Mouse (Mus musculus): ENCODE measurements at regions not wholly inside any gene's neighbourhood (a gene's known extent, or its start where the extent isn't known, plus 50 kb on each side); places are given as distances from the start of the nearest gene placed in this dataset.

DNA sequence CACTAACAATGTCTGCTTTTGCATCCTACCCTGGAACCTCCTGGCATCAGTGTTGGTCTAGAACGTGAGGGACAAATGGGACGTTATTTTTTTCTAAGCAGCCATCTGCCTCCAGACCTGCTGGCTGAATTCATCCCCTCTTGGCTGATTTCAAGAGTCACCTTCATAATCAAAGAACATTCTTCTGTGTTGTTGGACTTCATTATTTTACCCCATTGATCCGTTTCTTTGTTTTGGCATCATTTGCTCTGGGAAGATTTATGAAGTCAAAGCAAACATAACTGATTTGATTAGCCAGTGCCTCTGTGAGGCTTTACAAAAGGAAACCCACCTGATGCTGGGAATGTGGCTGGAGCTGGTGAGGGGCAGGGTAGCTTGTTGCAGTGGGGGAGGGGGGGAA, 158.0 kb downstream of the Fam43a start:
- Histone ChIP-seq H3K36me3 (ENCODE audit: insufficient read depth, low read length) (no peaks in the 10 kb centered on the region), H3K4me1 (replicated peaks; ENCODE audit: low read depth, low read length) (peaks cover 35% of the 10 kb centered on the region), H3K4me3 (replicated peaks; ENCODE audit: low read length) (no peak overlapping the region), H3K27me3 (ENCODE audit: insufficient read depth, low read length) (peaks cover 7% of the 10 kb centered on the region; the same call in 1 of the 2 replicates), H3K9me3 (ENCODE audit: low read length) (no peaks in the 10 kb centered on the region)
- no peak for TF ChIP-seq NANOG (IDR thresholded peaks at IDR 0.05; ENCODE audit: borderline replicate concordance, low read length)
- no peak for TF ChIP-seq POU5F1 (IDR thresholded peaks at IDR 0.05; ENCODE audit: borderline replicate concordance, low read length)
- TF ChIP-seq CTCF (conservative IDR thresholded peaks at IDR 0.05; ENCODE audit: low read length), result no peak

DNA sequence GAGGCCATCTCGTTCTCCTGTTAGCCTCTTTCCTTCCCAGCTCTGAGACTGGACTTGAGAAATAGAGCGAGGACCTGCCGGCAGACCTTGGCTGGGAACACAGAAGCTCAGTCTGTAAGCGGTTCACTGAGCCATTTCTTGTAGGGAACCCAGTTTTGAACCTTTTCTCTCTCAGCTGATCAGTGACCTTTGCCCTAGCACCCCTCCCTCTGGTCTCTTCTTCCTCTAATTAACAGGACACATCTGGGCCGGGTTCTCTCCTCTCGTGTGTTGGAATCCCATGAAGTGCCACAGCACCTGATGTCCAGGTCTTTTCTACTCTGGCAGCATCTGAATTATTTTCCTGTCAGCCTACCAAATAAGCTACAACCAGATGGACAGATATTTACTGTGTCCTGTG, 158.5 kb downstream of the Fam43a start:
- Histone ChIP-seq H3K9me3 (ENCODE audit: low read length) (no peaks in the 10 kb centered on the region), H3K4me1 (replicated peaks; ENCODE audit: low read depth, low read length) (peaks cover 38% of the 10 kb centered on the region), H3K4me3 (replicated peaks; ENCODE audit: low read length) (no peak overlapping the region), H3K36me3 (ENCODE audit: insufficient read depth, low read length) (no peaks in the 10 kb centered on the region), H3K27me3 (ENCODE audit: insufficient read depth, low read length) (peaks cover 7% of the 10 kb centered on the region; the same call in 1 of the 2 replicates)
- no peak for TF ChIP-seq CTCF (conservative IDR thresholded peaks at IDR 0.05; ENCODE audit: low read length)
- TF ChIP-seq POU5F1 (IDR thresholded peaks at IDR 0.05; ENCODE audit: borderline replicate concordance, low read length), result no peak

- H3K27me3 ChIP-seq (ENCODE audit: insufficient read depth, low read length), result peaks cover 7% of the 10 kb centered on the region; the same call in 1 of the 2 replicates
- no peak overlapping the region for H3K4me3 ChIP-seq (replicated peaks; ENCODE audit: low read length)
- TF ChIP-seq CTCF (conservative IDR thresholded peaks at IDR 0.05; ENCODE audit: low read length), result no peak
- TF ChIP-seq NANOG (IDR thresholded peaks at IDR 0.05; ENCODE audit: borderline replicate concordance, low read length), result no peak
- TF ChIP-seq POU5F1 (IDR thresholded peaks at IDR 0.05; ENCODE audit: borderline replicate concordance, low read length), result no peak
Measured at GRCm38 (mm10) chr16:30759503-30759902, 160.0 kb downstream of the Fam43a start.

GRCm38 (mm10) chr16:30761201-30761710, 161.7 kb downstream of the Fam43a start:
- H3K4me1 ChIP-seq (replicated peaks; ENCODE audit: low read depth, low read length), result peaks cover 34% of the 10 kb centered on the region
- no peaks in the 10 kb centered on the region for H3K9me3 ChIP-seq (ENCODE audit: low read length)
- no peak for TF ChIP-seq POU5F1 (IDR thresholded peaks at IDR 0.05; ENCODE audit: borderline replicate concordance, low read length)
- no peak for TF ChIP-seq NANOG (IDR thresholded peaks at IDR 0.05; ENCODE audit: borderline replicate concordance, low read length)
- no peak for TF ChIP-seq CTCF (conservative IDR thresholded peaks at IDR 0.05; ENCODE audit: low read length)
- peaks cover 7% of the 10 kb centered on the region; the same call in 1 of the 2 replicates for H3K27me3 ChIP-seq (ENCODE audit: insufficient read depth, low read length)
- no peak overlapping the region for H3K4me3 ChIP-seq (replicated peaks; ENCODE audit: low read length)
- no peaks in the 10 kb centered on the region for H3K36me3 ChIP-seq (ENCODE audit: insufficient read depth, low read length)

More at GRCm38 (mm10) chr16:30759503-30759902, 160.0 kb downstream of the Fam43a start:
- Histone ChIP-seq H3K36me3 (ENCODE audit: insufficient read depth, low read length) (no peaks in the 10 kb centered on the region), H3K4me1 (replicated peaks; ENCODE audit: low read depth, low read length) (peaks cover 34% of the 10 kb centered on the region), H3K9me3 (ENCODE audit: low read length) (no peaks in the 10 kb centered on the region)

GRCm38 (mm10) chr16:30762898-30763595, 163.5 kb downstream of the Fam43a start:
- TF ChIP-seq NANOG (IDR thresholded peaks at IDR 0.05; ENCODE audit: borderline replicate concordance, low read length), result no peak
- Histone ChIP-seq H3K36me3 (ENCODE audit: insufficient read depth, low read length) (no peaks in the 10 kb centered on the region), H3K4me1 (replicated peaks; ENCODE audit: low read depth, low read length) (peaks cover 46% of the 10 kb centered on the region), H3K9me3 (ENCODE audit: low read length) (no peaks in the 10 kb centered on the region), H3K27me3 (ENCODE audit: insufficient read depth, low read length) (no peaks in the 10 kb centered on the region), H3K4me3 (replicated peaks; ENCODE audit: low read length) (no peak overlapping the region)

DNA sequence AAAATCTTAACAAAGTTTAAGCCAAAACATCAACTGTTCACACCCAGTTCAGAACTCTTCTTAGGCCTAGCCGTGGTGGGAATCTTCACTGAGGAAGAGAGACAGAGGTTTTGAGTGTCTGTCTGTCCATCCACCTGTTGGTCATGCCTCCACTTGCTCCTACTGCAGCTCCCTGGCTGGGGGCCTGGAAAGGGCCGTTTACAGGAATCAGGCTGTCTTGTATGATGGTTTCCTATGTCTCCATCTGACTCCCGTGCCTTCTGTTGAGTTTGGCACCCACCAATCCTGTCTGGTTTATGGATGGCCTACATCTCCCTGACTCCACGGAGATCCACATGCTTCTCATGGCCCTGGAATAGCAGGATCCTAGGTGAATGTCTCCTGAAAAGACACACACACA, 166.1 kb downstream of the Fam43a start:
- no peak for TF ChIP-seq CTCF (conservative IDR thresholded peaks at IDR 0.05; ENCODE audit: low read length)
- no peak for TF ChIP-seq POU5F1 (IDR thresholded peaks at IDR 0.05; ENCODE audit: borderline replicate concordance, low read length)
- no peak for TF ChIP-seq NANOG (IDR thresholded peaks at IDR 0.05; ENCODE audit: borderline replicate concordance, low read length)
- H3K4me3 ChIP-seq (replicated peaks; ENCODE audit: low read length), result no peak overlapping the region
- peaks cover 51% of the 10 kb centered on the region for H3K4me1 ChIP-seq (replicated peaks; ENCODE audit: low read depth, low read length)
- no peaks in the 10 kb centered on the region for H3K27me3 ChIP-seq (ENCODE audit: insufficient read depth, low read length)
- H3K9me3 ChIP-seq (ENCODE audit: low read length), result no peaks in the 10 kb centered on the region
- no peaks in the 10 kb centered on the region for H3K36me3 ChIP-seq (ENCODE audit: insufficient read depth, low read length)

DNA sequence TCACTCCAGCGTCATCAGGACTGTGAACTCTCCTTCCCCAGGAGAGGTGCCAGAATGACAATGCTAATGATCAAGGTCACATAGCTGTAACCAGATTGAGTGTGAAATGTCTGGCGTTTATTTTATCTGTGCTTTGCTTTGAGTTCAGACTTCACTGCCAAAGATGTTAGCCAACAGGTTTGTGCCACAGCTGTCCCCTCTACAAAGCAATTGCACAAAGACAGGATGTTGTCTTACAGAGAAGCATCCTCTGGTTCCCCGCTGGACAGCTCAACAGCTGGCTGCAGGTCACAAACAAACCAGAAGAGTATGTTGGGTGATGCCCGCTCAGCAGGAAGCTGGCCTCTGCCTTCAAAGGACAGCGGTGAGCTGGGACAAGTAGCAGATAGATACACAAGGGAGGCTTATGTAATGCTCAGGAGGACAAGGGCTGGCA, 169.5 kb downstream of the Fam43a start:
- no peaks in the 10 kb centered on the region for H3K27me3 ChIP-seq (ENCODE audit: insufficient read depth, low read length)
- H3K4me1 ChIP-seq (replicated peaks; ENCODE audit: low read depth, low read length), result peaks cover 33% of the 10 kb centered on the region
- no peaks in the 10 kb centered on the region for H3K36me3 ChIP-seq (ENCODE audit: insufficient read depth, low read length)
- no peak for TF ChIP-seq NANOG (IDR thresholded peaks at IDR 0.05; ENCODE audit: borderline replicate concordance, low read length)
- TF ChIP-seq POU5F1 (IDR thresholded peaks at IDR 0.05; ENCODE audit: borderline replicate concordance, low read length), result no peak
- TF ChIP-seq CTCF (conservative IDR thresholded peaks at IDR 0.05; ENCODE audit: low read length), result no peak
- H3K4me3 ChIP-seq (replicated peaks; ENCODE audit: low read length), result no peak overlapping the region
- peaks cover 20% of the 10 kb centered on the region for H3K9me3 ChIP-seq (ENCODE audit: low read length)

GRCm38 (mm10) chr16:30769467-30769866, 169.9 kb downstream of the Fam43a start:
- H3K4me1 ChIP-seq (replicated peaks; ENCODE audit: low read depth, low read length), result peaks cover 33% of the 10 kb centered on the region
- H3K9me3 ChIP-seq (ENCODE audit: low read length), result peaks cover 20% of the 10 kb centered on the region
- H3K36me3 ChIP-seq (ENCODE audit: insufficient read depth, low read length), result no peaks in the 10 kb centered on the region
- H3K27me3 ChIP-seq (ENCODE audit: insufficient read depth, low read length), result no peaks in the 10 kb centered on the region
- no peak overlapping the region for H3K4me3 ChIP-seq (replicated peaks; ENCODE audit: low read length)
- TF ChIP-seq POU5F1 (IDR thresholded peaks at IDR 0.05; ENCODE audit: borderline replicate concordance, low read length) (no peak), NANOG (IDR thresholded peaks at IDR 0.05; ENCODE audit: borderline replicate concordance, low read length) (no peak), CTCF (conservative IDR thresholded peaks at IDR 0.05; ENCODE audit: low read length) (no peak)
